Mouse (Mus musculus): ENCODE measurements around the gene Trex1.

The Trex1 gene

DNA sequence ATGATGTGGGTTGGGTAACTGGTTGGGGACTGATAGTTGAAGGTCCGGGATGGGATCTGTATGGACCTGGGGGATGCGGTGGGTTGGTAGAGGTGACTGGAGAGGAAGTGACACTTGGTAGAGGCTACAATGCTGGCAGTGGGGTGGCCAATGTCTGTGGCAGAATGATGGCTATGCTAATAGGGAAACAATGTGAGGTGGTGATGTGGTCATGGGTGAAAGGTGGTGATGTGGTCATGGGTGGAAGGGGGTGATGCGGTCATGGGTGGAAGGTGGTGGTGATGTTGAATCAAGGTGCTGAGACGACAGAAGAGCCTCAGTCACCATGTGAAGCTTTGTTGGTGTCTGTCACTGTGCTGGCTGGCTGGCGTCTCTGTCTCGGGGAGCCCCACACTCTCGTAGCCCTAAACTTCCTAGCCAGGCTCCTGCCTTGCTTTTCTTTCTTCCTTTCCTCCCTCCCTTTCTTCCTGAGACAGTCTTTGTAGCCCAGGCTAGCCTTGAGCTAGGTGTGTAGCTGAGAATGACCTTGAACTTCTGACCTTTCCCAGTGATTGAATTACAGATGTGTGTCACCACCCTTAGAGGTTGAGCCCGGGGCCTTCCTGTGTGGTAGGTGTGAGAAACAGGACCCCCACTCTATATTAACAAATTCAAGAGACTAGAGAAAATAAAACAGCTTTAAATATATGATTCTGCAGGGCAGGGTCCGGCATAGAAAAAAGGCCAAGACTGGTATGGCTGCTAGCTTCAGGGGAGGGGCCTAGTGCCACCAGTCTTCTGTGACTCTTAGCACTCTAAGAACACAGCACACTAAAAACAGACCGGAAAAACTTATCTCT is 7.7 kb downstream of the Trex1 start:
- DNase-seq (ENCODE audit: low read depth, low spot score) = no peak

DNA sequence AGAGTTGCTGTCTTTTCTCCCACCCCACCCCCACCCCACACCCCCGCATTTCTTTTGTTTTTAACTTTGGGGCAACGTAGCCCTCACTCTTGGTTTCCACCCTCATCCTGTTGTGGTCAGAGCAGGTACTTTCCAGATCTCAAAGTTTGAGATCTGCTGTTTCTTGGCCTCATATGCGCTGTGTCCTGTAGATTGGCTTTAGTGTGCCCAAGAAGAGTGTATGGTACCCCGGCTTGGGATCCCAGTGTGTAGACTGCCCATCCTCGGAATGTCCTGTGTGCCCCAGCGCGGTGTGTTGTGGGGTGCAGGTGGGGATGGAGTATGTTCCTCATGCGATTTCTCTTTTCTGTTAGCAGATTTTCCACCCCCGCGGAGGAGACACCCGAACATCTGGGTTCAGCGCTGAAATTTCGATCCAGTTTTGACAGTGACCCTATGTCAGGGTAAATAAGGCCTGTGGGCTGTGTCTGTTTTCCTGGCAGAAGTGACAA is 8.5 kb downstream of the Trex1 start:
- no peak for DNase-seq (ENCODE audit: low read depth, low spot score)

DNA sequence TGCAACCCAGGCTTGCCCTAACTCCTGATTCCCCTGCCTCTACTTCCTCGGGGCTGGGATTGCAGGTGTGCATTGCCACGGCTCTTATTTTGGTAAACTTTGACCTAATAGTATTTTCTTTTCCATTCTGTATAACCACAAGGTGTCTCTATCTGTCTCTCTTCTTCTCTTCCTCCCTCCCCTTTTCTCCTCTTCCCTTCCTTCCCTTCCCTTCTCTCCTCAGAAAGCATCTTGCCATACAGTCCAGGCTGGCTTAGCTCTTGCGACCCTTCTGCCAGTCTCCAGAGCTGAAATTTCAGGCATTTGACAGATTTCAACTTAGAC is 8.9 kb downstream of the Trex1 start:
- DNase-seq (ENCODE audit: low read depth, low spot score) = no peak

DNA sequence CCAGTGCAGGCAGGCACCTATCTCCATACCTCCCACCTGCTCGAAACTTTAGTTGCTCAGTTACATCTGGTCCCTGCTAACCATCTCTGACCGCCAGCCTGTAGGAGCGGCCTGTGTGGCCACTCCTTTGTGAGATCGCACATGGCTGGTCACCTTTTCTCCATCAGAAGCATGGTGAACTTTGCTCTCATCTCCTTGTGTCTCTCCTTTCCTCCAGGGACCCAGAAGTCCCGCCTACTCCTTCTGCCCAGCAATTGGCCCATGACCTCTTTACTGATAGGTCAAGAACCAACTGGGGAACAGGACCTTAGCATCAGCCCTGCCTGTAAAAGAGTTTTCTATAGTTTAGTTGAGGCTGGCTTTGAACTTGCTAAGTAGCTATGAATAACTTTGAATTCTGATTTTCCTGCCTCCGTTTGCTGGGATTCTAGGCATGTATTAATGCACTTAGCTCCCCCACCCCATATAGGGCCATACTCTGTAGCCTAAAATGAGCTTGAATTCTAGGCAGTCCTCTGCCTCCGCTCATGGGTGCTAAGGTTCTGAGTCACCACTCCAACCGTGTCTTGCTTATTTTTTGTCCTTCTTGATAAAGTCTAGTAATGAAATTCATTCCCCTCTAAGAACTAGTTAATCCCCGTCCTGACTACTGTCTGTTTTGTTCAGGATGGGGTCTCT is 9.4 kb downstream of the Trex1 start:
- no peak for DNase-seq (ENCODE audit: low read depth, low spot score)

DNA sequence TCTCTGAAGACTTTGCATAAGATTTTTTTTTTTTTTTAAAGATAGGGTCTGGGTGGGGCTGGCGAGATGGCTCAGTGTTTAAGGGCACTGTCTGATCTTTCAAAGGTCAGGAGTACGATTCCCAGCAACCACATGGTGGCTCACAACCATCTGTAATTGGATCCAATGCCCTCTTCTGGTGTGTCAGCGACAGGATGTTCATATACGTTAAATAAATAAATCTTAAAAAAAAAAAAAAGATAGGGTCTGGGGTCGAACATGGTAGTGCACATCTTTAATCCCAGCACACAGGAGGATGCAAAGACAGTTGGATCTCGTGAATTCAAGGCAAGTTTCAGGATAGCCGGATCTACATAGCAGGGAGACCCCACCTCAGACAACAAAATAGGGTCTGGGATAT is 10.2 kb downstream of the Trex1 start:
- DNase-seq (ENCODE audit: low read depth, low spot score) = no peak

DNA sequence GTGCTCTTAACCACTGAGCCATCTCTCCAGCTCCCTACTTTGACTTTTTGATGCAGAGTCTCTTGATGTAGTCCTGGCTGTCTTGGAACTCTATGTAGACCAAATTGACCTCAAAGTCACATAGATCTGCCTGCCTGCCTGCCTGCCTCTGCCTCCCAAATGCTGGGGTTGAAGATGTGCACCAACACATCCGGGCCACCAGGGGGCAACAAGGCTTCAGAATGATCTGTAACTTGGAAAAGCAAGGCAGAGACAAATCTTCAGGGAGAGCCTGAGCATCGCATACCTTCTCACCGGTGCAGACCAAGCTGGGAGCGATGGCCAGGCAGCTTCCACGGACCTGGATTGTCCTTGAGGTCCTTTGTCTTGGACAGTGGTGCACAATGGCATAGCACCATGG is 13.2 kb downstream of the Trex1 start:
- DNase-seq (ENCODE audit: low read depth, low spot score) = no peak

DNA sequence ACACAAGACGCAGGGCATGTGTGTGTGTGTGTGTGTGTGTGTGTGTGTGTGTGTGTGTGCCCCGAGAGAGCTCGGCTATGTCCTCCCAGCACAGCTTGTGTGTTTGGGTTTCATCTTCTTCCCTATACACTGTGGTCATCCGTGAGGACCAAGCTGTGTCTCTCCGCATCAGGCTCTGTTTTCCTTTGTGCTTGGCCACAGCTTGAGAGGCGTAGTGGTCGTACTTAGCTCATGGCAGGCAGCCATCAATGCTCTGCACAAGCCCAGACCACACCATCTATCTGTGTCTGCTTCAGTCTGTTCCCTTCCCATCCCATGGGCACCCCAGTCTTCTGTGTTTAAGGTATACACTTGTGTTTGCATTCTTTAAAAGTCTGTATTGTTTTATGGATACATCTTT is 18.2 kb downstream of the Trex1 start:
- no peak for DNase-seq (ENCODE audit: low read depth, low spot score)

DNA sequence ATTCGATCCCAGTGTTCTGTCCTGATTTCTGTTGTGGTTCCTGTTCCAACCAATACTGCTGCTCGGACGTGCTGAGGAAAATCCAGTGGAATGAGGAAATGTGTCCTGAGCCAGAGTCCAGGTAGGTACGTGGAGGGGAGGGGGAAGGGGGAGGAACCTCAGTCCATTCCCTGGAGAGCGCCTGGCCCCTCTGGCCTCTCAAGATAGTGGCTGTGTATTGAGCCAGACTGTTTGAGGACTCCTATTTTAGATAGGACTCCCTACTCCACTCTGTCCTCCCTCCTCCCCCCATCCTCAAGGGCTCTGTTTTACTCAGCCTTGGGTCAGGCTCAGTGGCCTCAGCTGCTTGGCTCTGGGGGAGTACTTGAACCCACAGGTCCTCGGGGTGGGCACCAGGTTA is 18.6 kb downstream of the Trex1 start:
- DNase-seq (ENCODE audit: low read depth, low spot score) = no peak

DNA sequence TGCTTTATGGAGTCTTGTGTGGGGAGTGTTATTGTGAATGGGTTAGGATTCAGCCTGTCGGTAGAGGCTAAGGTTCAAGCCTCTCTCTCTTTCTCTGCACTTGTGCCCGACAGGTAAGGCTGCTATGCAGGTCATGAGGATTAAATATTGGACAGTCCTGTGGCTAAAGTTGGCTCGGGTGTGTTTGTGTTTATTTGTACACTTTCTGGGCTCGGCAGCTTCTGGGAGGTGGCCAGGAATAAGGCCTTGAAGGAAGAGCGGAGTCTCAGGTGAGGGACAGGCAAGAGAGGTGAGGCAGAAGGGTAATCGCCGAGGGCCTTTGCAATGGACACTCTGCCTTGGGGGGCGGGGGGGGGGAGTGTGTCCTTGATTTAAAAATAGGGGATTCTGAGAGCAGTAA is 19.3 kb downstream of the Trex1 start:
- no peak for DNase-seq (ENCODE audit: low read depth, low spot score)

DNA sequence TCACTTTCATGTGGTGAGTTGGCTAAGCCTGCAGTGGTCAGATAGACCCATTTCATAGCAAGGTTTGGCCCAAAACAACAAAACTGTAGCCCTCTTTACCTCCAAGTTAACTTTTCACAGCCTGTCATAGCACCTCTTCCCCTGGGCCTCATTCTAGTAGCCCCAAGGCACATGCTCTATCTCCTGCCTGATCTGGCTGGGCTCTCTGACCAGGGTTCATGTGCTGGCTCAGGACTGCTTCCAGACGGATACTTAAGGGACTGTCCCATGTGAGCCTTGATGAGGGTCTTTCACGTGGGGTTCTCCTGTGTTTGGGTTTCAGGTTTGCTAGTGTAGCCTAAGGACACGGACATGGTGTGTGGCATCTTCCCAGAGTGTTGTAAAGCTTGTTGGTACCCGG is 19.9 kb downstream of the Trex1 start:
- DNase-seq (ENCODE audit: low read depth, low spot score) = no peak

DNA sequence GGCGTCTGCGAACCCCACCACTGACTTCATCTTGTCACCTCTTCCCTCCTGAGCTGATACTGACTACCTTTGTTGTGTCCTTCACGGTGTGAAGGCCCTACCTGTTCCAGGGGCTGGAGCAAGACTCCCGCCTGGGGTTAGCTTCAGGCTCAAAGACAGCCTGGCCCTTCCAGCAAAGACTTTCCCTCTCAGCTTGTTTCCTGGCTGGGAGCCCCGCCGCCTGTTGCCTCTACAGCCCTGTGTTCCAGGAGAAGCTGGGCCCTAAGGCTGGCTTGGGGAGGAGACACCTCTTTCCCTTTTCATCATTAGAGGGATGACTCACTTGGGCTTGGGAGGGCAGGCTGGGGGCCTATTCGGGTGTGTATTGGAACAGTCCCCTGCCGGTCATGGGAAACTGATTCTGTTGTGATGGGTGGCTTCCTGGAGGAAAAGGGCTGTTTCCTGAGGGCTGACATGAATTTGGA is 20.6 kb downstream of the Trex1 start:
- DNase-seq (ENCODE audit: low read depth, low spot score) = peak; percentile 56

DNA sequence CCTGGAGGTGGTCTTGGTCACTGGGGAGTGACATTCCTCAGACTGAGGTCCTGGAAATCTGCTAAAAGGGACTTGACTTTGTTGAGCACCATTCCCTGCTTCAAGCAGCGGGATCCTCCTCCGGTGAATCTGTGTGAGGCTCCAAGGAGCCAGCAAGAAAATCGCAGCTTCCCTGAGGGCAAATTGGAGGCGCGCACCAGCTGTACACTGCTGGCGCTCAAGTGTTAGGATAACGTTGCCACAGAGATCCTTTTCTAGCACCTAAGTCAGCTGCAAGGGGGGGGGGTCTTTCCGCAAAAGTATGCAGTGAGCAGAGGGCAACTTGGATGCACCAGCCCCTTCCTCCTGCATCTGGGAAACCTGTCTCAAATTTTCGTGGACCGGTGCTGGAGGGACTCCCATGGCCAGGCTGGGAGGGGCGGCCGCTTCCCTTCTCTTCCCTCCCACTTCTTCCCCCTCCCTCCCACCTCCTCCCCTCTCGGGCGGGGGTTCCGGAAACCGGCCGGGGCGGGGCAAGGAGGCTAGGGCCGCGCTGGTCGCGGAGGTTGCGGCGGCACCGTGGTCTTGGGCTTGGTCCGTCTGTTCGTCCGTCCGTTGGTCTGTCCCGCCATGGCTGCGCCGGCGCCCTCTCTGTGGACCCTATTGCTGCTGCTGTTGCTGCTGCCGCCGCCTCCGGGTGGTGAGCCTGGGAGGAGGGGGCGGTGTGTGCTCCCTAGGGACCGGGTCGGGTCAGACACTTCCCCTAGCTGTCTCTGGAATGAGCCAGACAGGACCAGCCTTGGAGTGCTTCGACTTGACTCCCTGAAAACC is 21.2 kb downstream of the Trex1 start, which contains the start of gene Shisa5:
Shisa5 (plus strand) TSS at position 480 of the 810 bp plus-strand sequence.
- DNase-seq (ENCODE audit: low read depth, low spot score) = no peak

DNA sequence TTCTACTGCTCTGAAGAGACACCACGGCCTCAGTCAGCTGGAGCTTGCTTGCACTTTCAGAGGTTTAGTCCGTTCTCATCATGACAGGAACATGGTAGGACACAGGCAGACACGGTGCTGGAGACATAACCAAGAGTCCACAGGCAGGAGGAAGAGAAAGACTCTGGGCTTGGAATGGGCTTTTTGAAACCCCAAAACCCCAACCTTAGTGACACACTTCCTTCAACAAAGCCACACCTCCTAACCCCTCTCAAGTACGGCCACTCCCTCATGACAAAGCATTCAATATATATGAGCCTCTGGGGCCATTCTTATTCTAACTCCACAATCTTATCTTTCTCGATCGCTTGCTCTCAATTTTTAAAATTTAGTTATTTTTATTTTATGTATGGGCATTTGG is 27.1 kb downstream of the Trex1 start:
- no peak for DNase-seq (ENCODE audit: low read depth, low spot score)

DNA sequence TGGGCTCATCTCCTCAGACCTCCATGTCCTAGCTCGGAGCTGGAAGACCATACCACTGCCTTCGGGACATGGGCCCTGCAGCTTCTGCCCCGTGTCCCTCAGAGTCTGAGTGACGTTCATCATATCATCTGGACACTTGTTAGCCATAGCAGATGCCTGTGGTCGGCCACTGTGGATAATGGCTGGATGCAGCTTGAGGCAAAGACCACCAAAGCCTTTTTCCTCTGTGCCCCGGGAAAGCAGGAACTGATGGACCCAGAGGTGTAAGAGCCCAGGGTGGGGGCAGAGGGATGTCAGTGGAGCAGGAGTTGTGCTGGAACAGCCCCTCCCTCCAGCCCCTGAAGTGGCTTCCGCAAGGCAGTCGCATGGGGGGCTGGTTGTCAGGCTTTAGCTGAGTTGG is 27.8 kb downstream of the Trex1 start:
- no peak for DNase-seq (ENCODE audit: low read depth, low spot score)

DNA sequence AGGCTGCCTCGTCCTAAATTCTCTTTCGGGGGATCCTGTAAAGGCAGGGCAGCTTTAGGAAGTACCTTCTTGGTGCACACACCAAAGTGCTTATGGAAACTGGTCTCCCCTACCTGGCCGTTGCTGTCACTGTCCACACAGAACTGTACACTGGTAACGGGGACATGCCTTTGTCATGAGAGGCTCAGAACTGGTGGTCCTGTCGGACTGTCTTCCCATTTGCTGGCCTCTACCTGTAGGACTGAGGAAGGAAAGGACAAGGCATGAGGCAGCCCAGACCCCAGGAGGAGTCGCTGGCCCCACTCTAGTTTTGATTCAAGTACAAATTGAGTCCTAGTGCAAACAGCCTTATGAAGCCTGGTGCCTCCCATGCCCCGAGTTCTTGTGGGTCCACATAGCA is 28.5 kb downstream of the Trex1 start:
- no peak for DNase-seq (ENCODE audit: low read depth, low spot score)

DNA sequence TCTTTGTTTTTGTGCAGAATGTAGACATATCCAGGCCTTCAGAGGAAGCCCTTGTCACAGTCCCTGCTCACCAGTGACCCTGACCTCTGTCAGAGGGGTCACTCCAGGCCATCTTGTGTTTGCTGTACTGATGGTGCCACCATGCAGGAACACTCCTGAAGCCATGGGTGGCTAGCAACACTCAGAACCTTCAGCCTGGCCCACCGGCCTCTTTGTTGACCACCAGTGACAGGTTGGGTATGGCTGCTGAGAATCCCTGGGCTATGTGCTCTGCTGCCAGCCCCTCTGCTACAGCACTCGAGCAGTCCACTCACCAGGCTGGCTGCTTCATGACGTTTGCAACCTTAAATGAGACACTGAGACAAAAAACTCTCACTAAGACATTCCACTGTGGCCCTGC is 29.2 kb downstream of the Trex1 start:
- DNase-seq (ENCODE audit: low read depth, low spot score) = no peak

DNA sequence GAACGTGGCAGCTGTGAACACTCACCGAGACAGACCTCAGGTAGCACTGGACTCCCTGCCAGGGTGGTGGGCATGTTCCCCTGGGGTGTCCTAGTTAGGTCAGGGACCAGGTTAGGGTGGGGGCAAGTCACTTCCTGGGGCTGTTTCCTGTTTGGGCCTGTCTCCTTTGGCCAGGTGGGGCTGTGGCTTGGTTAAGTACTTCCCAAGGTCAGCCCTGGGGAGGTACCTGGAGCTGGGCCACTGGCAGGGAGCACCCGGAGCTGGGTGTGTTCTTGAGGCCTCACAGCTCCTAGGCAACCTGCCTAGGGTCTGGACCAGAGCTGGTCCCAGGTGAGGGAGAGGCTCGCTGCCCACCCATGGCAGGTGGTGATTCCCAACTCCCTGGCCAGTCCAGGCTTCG is 30.6 kb downstream of the Trex1 start:
- no peak for DNase-seq (ENCODE audit: low read depth, low spot score)

DNA sequence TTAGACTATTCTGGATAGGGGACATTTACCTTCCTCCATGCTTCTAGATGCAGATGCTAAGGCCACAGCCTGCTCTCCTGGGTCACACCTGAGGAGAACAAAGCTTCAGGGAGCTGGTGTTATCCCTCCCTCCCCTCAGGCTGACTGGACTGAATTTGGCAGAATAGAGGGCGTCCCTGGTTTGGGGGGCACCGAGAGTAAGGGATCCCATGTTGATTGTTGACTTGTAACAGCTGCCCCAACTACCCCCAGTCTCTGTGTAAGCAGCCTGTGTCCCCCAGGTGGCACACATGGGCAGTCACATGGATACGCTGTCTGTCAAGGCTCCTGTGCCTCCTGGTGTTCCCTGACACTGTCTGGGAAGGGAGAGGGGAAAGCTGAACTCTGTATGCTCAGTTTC is 31.1 kb downstream of the Trex1 start:
- no peak for DNase-seq (ENCODE audit: low read depth, low spot score)

DNA sequence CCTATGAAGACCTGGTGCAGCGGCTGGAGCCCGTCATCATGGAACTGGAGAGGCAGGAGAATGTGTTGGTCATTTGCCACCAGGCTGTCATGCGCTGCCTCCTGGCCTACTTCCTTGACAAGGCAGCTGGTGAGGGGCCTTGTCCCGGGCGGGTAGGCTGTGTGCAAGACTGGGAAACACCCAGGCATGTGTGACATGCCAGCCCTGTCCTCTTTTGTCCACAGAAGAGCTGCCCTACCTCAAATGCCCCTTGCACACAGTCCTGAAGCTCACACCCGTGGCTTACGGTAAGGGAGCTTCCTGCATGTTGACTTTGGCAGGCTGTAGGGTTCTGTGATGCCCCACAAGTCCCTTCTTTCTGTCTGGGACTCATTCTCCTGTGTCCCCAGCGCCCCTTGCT is 32.0 kb downstream of the Trex1 start:
- peak; percentile 83 for DNase-seq (ENCODE audit: low read depth, low spot score)

DNA sequence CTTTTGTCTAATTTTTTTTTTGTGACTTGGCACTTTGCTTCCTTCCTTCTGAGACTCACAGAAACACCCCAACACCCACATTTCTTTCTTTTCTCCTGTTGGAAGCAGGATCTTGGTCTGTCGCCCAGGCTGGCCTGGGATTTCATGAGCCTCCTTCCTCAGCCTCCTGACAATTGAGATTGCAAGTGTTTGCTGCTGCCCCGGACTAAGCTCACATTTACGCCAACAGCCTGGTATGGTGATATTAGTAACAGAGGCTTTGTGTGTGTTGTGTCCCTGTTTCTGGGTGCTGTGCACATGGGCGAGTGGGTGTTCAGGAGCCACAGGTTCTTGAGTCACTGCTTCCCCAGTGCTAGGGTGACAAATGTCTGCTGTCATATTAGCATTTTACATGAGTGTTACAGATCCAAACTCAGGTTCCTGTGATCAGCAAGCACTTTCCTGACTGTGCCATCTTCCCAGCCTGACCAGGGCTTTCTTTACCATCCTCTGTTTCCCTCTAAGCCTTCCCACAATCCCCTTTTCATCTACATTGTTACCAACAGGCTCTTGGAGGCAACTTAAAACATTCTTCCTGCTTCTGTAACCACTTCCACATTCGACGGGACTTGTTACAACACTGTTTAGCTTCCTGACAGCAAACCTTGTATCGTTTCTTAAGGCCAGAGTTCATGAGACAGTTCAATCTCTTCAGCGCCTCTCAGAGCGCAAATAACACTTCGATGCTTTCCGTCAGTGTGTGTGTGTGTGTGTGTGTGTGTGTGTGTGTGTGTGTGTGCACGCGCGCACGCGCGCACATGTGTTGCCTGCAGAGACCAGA is 36.5 kb downstream of the Trex1 start:
- no peak for DNase-seq (ENCODE audit: low read depth, low spot score)

DNA sequence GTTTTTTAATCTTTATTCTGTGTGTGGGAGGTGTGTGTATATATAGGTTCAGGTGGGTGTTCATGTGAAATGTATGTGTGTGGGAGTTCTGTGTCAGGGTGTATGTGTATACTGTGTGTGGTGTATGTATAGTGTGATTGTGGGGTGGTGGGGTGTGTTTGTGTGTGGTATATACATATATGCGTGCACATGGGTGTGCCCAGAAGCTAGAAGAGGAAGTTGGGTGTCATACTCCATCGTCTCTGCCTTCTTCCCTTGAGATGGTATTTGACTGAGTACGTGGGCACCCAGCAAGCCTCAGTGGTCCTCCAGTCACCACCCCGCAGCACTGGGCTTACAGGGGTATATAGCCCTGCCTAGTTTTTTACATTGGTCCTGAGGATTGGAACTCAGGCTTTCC is 38.1 kb downstream of the Trex1 start:
- DNase-seq (ENCODE audit: low read depth, low spot score) = no peak

Measured in skeletal muscle tissue, adult 2 months (tissue).